Mouse (Mus musculus) adrenal gland, adult 8-10 months (tissue): ENCODE measurements around the gene Lrrc3. TPM values are rescaled to one million over a fixed set of nuclear protein-coding genes. Genes with fewer than 3 reads are reported as not detected.

ENCODE experiments used
- DNase-seq: peaks from one replicate; pipeline ENCODE4 v3.0.0; 2022
- total RNA-seq, 4 experiments: library from RNA; stranded (reverse); gene quantifications; 2 replicates each; pipeline ENCODE4 v1.2.4; 2022

Lrrc3 gene
- total RNA-seq, 4 experiments from 2014 or later: 5.5 to 10.8 (median 7.3) TPM

DNA sequence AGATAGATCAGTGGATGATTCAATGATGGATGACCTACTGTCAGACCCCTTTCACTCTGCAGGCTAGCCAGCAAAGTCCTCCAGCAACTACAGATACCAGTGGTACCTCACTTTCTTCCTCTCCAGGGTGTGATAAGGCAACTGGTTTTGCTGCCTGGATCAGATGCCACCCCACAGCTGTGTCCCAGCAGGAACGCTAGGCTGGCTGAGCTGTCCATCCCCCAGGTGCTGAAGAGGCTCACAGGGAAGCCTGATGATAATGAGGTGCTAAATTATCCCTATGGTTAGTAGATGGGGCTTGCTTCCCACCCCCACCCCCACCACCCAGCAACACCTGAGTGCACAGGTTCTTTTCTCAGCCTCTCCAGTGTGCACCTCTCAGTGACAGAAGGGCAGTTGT, 34.8 kb downstream of the Lrrc3 start:
- DNase-seq: no peak

DNA sequence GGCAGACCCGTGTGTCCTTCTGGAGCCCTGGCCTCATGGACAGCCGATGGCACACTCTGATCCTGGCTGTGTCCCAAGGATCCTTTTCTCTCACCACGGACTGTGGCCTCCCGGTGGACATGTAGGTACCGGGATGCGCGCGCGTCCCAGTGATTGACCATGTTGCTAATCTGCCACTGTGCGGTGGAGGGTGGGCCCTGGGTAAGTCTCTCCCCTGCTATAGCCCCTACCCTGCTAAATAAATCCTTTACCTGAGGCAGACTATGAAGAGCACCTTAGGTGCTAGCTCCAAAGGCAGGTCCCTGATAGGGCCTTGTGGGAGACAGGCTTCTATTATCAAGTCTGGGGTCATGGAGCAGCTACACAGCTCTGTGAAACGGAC, 37.6 kb downstream of the Lrrc3 start:
- no peak for DNase-seq

DNA sequence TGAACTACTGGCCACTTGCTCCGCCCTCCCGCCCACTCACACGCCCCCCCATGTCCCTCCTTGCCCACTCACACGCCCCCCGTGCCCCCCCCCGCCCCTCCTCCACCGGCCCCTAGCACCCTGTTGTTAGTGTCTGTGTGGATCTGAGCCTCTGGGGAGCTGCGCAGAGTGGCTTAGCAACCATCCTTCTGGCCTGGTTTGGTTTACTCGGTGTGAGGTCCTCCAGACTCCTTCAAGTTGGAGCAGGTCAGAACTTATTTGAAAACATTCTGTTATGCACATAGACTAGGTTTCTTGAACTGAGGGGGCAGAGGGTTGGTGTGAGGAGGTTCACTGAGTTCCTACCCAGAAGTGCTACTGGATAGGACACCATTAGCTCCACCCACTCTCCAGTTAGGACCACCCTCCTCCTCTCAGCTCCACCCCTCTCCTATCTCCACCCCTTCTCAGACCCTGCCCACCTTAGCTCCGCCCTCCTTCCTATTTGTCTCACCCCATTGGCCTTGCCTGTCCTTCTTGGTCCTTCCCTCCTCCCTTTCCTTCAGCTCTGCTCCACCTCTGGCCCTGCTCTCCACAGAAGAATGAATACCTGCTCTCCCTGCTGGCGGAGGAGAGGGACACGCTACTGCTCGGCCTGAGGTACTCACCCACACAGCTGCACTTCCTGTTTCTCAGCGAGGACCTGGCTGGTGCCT, 38.1 kb downstream of the Lrrc3 start:
- peak; percentile 29 for DNase-seq

DNA sequence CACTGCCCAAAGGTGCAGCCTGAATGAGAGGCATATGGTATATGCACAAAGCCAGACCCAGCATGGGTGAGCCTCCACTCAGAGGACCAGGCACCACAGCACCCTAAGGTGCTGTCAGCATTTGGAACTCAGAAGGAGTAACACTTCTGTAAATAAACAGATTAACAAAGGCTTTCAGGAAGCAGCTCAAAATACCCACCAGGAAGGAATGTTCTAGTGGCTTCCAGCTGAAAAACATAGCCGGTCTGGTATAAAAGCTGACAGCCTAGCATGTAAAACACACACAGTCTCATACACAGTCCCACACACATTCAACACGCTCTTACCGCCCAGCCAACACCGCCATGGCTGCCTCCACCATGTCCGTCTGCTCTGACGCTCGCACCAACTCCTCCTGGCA, 40.7 kb downstream of the Lrrc3 start, which contains the start of gene Gm3285:
Gene Gm3285 (plus strand): TSS at position 301 of the 400 bp plus-strand sequence.
- DNase-seq: no peak

DNA sequence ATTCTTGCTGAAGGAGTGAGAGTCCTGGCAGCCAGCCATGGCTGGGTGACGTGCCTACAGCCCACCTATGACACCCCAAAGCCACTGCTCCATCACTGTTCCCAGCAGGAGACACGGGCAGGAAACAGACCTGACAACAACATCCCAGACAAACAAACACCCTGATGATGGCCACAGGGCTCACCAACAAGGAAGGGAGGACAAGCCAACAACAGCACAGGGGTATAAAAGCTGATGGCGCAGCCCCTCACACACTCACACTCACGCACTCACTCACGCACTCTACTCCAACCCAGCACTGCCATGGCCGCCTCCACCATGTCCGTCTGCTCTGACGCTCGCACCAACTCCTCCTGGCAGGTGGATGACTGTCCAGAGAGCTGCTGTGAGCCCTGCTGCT, 49.8 kb downstream of the Lrrc3 start, which contains the start of gene Gm10318:
Gene Gm10318 (plus strand): TSS at position 301 of the 400 bp plus-strand sequence.
- DNase-seq: no peak

Other genes with a start within 250 kb of the Lrrc3 start
- 1 to 10 TPM in 1 of 4 experiments, under 1 TPM in 3; 0.15 to 1.4 (median 0.81) TPM for gene Tspear, start 216.0 kb downstream of the Lrrc3 start, total RNA-seq
- not detected for gene Gm19402, start 211.8 kb downstream of the Lrrc3 start, total RNA-seq
- gene Gm9508, start 205.3 kb downstream of the Lrrc3 start, total RNA-seq: not detected
- gene Gm10272, start 195.9 kb downstream of the Lrrc3 start, total RNA-seq: not detected
- not detected for gene Gm10024, start 191.1 kb downstream of the Lrrc3 start, total RNA-seq
- gene Gm10142, start 186.7 kb downstream of the Lrrc3 start, total RNA-seq: not detected
- gene Krtap12-1, start 181.9 kb downstream of the Lrrc3 start, total RNA-seq: not detected
- gene Gm10100, start 176.1 kb downstream of the Lrrc3 start, total RNA-seq: not detected
- not detected for gene Gm18596, start 159.9 kb downstream of the Lrrc3 start, total RNA-seq
- not detected for gene Gm9736, start 151.2 kb downstream of the Lrrc3 start, total RNA-seq
- not detected for gene Gm3233, start 142.9 kb downstream of the Lrrc3 start, total RNA-seq
- not detected for gene Gm3238, start 131.2 kb downstream of the Lrrc3 start, total RNA-seq
- gene Gm7138, start 125.6 kb downstream of the Lrrc3 start, total RNA-seq: not detected
- gene Gm3250, start 120.0 kb downstream of the Lrrc3 start, total RNA-seq: not detected
- gene Gm7137, start 114.3 kb downstream of the Lrrc3 start, total RNA-seq: not detected
- gene Gm9639, start 107.5 kb downstream of the Lrrc3 start, total RNA-seq: not detected
- gene Gm19668, start 103.4 kb downstream of the Lrrc3 start, total RNA-seq: not detected
- gene Gm9507, start 90.7 kb downstream of the Lrrc3 start, total RNA-seq: not detected
- gene Gm2696, start 87.9 kb downstream of the Lrrc3 start, total RNA-seq: not detected
- gene Krtap10-4, start 75.4 kb downstream of the Lrrc3 start, total RNA-seq: not detected
- not detected for gene Krtap10-10, start 66.6 kb downstream of the Lrrc3 start, total RNA-seq
- not detected for gene Gm36176, start 55.7 kb downstream of the Lrrc3 start, total RNA-seq
- not detected for gene Gm10318, start 49.7 kb downstream of the Lrrc3 start, total RNA-seq
- not detected for gene Gm3285, start 40.6 kb downstream of the Lrrc3 start, total RNA-seq
- 10 to 100 TPM in 2 of 4 experiments, 1 to 10 TPM in 2; 2.2 to 10.4 (median 7.6) TPM for gene Trpm2, start 68.0 kb upstream of the Lrrc3 start, total RNA-seq
- gene 1810043G02Rik, start 76.0 kb upstream of the Lrrc3 start, total RNA-seq: 10 to 100 TPM; 18.8 to 41.2 (median 28.6) TPM
- 100 to 1,000 TPM in 1 of 4 experiments, 10 to 100 TPM in 3; 79.7 to 108 (median 89.6) TPM for gene Pfkl, start 107.5 kb upstream of the Lrrc3 start, total RNA-seq
- 10 to 100 TPM in 3 of 4 experiments, 1 to 10 TPM in 1; 4.3 to 41.2 (median 20.8) TPM for gene Dnmt3l, start 139.4 kb upstream of the Lrrc3 start, total RNA-seq
- gene Aire, start 141.1 kb upstream of the Lrrc3 start, total RNA-seq: not detected
- gene Icosl, start 166.8 kb upstream of the Lrrc3 start, total RNA-seq: 10 to 100 TPM; 17.7 to 20.6 (median 18.7) TPM